Mouse (Mus musculus): ENCODE results near the gene Btk. TPM values are rescaled to one million over a fixed set of nuclear protein-coding genes. Genes with fewer than 3 reads are reported as not detected.
"Not testable (repeated sequence)": the region's sequence is repeated elsewhere in the genome, so short reads cannot be mapped to it uniquely, and the experiment has no call there.

Btk gene
- polyA plus RNA-seq, 1 experiment from 2014 or later = 1.4 TPM

GRCm38 (mm10) chrX:134577896-134578295, 5.5 kb downstream of the Btk start:
- H3K4me2 ChIP-seq = no peak overlapping the region
- 79% methylated on average over 4 of the region's 4 CpGs for WGBS
- no peaks in the 10 kb centered on the region for H3K36me3 ChIP-seq
- H3K27ac ChIP-seq (replicated peaks) = no peak overlapping the region
- H3K27me3 ChIP-seq (replicated peaks) = no peaks in the 10 kb centered on the region; the same call in 1 of the 2 replicates
- ATAC-seq (ENCODE audit: extremely low read depth, insufficient number of reproducible peaks, low FRiP score, low TSS enrichment) = no peak
- no peak overlapping the region for H3K4me3 ChIP-seq
- no peaks in the 10 kb centered on the region for H3K9me3 ChIP-seq
- no peak overlapping the region for H3K9ac ChIP-seq
- no peaks in the 10 kb centered on the region for H3K4me1 ChIP-seq

GRCm38 (mm10) chrX:134566536-134567222, 16.7 kb downstream of the Btk start:
- H3K9me3 ChIP-seq = no peaks in the 10 kb centered on the region
- H3K4me1 ChIP-seq = no peaks in the 10 kb centered on the region
- no peak for ATAC-seq (ENCODE audit: extremely low read depth, insufficient number of reproducible peaks, low FRiP score, low TSS enrichment)
- no peak overlapping the region for H3K4me3 ChIP-seq
- 68% methylated on average over 8 of the region's 8 CpGs for WGBS
- H3K27ac ChIP-seq (replicated peaks) = no peak overlapping the region
- no peak overlapping the region for H3K9ac ChIP-seq
- no peak overlapping the region for H3K4me2 ChIP-seq
- H3K27me3 ChIP-seq (replicated peaks) = no peaks in the 10 kb centered on the region
- no peaks in the 10 kb centered on the region for H3K36me3 ChIP-seq

- H3K27ac ChIP-seq (replicated peaks) = no peak overlapping the region
- H3K4me1 ChIP-seq = no peaks in the 10 kb centered on the region
- no peak overlapping the region for H3K4me2 ChIP-seq
- ATAC-seq (ENCODE audit: extremely low read depth, insufficient number of reproducible peaks, low FRiP score, low TSS enrichment) = no peak
- no peak overlapping the region for H3K9ac ChIP-seq
- no peaks in the 10 kb centered on the region for H3K9me3 ChIP-seq
- no peaks in the 10 kb centered on the region for H3K36me3 ChIP-seq
- H3K27me3 ChIP-seq (replicated peaks) = no peaks in the 10 kb centered on the region
- 58% methylated on average over 4 of the region's 4 CpGs for WGBS
- H3K4me3 ChIP-seq = no peak overlapping the region
These were observed 19.0 kb downstream of the Btk start for GRCm38 (mm10) chrX:134564326-134564725.

GRCm38 (mm10) chrX:134554425-134554824, 28.9 kb downstream of the Btk start:
- Histone ChIP-seq H3K4me2 (no peak overlapping the region), H3K9me3 (no peaks in the 10 kb centered on the region), H3K4me3 (no peak overlapping the region), H3K27me3 (replicated peaks) (no peaks in the 10 kb centered on the region), H3K27ac (replicated peaks) (no peak overlapping the region), H3K4me1 (no peaks in the 10 kb centered on the region), H3K36me3 (no peaks in the 10 kb centered on the region), H3K9ac (no peak overlapping the region)
- 62% methylated on average over 6 of the region's 6 CpGs for WGBS
- ATAC-seq (ENCODE audit: extremely low read depth, insufficient number of reproducible peaks, low FRiP score, low TSS enrichment) = no peak

- H3K4me1 ChIP-seq = no peaks in the 10 kb centered on the region
- no peaks in the 10 kb centered on the region for H3K9me3 ChIP-seq
- no peaks in the 10 kb centered on the region for H3K36me3 ChIP-seq
- 74% methylated on average over 4 of the region's 4 CpGs for WGBS
- H3K4me2 ChIP-seq = no peak overlapping the region
- H3K4me3 ChIP-seq = no peak overlapping the region
- H3K9ac ChIP-seq = no peak overlapping the region
- H3K27ac ChIP-seq (replicated peaks) = no peak overlapping the region
- no peaks in the 10 kb centered on the region for H3K27me3 ChIP-seq (replicated peaks)
- ATAC-seq (ENCODE audit: extremely low read depth, insufficient number of reproducible peaks, low FRiP score, low TSS enrichment) = no peak
These were observed 30.0 kb downstream of the Btk start for GRCm38 (mm10) chrX:134553326-134553725.

GRCm38 (mm10) chrX:134550903-134551302, 32.5 kb downstream of the Btk start:
- Histone ChIP-seq H3K4me1 (no peaks in the 10 kb centered on the region), H3K9ac (no peak overlapping the region), H3K4me3 (no peak overlapping the region), H3K4me2 (no peak overlapping the region), H3K27me3 (replicated peaks) (no peaks in the 10 kb centered on the region), H3K36me3 (no peaks in the 10 kb centered on the region), H3K9me3 (no peaks in the 10 kb centered on the region), H3K27ac (replicated peaks) (no peak overlapping the region)
- no peak for ATAC-seq (ENCODE audit: extremely low read depth, insufficient number of reproducible peaks, low FRiP score, low TSS enrichment)
- WGBS = 14% methylated on average over 5 of the region's 5 CpGs

- H3K4me3 ChIP-seq = no peak overlapping the region
- H3K4me2 ChIP-seq = no peak overlapping the region
- no peak overlapping the region for H3K9ac ChIP-seq
- ATAC-seq (ENCODE audit: extremely low read depth, insufficient number of reproducible peaks, low FRiP score, low TSS enrichment) = no peak
- H3K27me3 ChIP-seq (replicated peaks) = no peaks in the 10 kb centered on the region
- 75% methylated on average over 4 of the region's 4 CpGs for WGBS
- H3K4me1 ChIP-seq = no peaks in the 10 kb centered on the region
- no peak overlapping the region for H3K27ac ChIP-seq (replicated peaks)
- H3K9me3 ChIP-seq = no peaks in the 10 kb centered on the region
- H3K36me3 ChIP-seq = no peaks in the 10 kb centered on the region
These were observed 36.0 kb downstream of the Btk start for GRCm38 (mm10) chrX:134547330-134547729.

GRCm38 (mm10) chrX:134541955-134542308, 41.4 kb downstream of the Btk start:
- Histone ChIP-seq H3K4me1 (no peaks in the 10 kb centered on the region), H3K9ac (peak overlapping the region; percentile 86), H3K27me3 (replicated peaks) (no peaks in the 10 kb centered on the region), H3K36me3 (no peaks in the 10 kb centered on the region), H3K4me2 (peak overlapping the region; percentile 68), H3K9me3 (no peaks in the 10 kb centered on the region), H3K27ac (replicated peaks) (peak overlapping the region; percentile 89), H3K4me3 (peak overlapping the region; percentile 70)
- ATAC-seq (ENCODE audit: extremely low read depth, insufficient number of reproducible peaks, low FRiP score, low TSS enrichment) = no peak
- 10% methylated on average over 6 of the region's 6 CpGs for WGBS

GRCm38 (mm10) chrX:134541145-134541954, 42.0 kb downstream of the Btk start, which contains the start of gene Timm8a1:
Timm8a1 (minus strand) TSS chrX:134541865.
- peak; percentile 82 for ATAC-seq (ENCODE audit: extremely low read depth, insufficient number of reproducible peaks, low FRiP score, low TSS enrichment)
- no peaks in the 10 kb centered on the region for H3K4me1 ChIP-seq
- peaks cover 4% of the 10 kb centered on the region; the same call in 1 of the 2 replicates for H3K36me3 ChIP-seq
- H3K27ac ChIP-seq (replicated peaks) = peak within 1 kb of the TSS; percentile 89
- no peaks in the 10 kb centered on the region for H3K27me3 ChIP-seq (replicated peaks)
- H3K4me3 ChIP-seq = peak within 1 kb of the TSS; percentile 70
- H3K9me3 ChIP-seq = no peaks in the 10 kb centered on the region
- H3K4me2 ChIP-seq = peak within 1 kb of the TSS; percentile 68
- 10% methylated on average over 49 of the region's 61 CpGs for WGBS
- peak within 1 kb of the TSS; percentile 86 for H3K9ac ChIP-seq

GRCm38 (mm10) chrX:134540414-134541135, 42.8 kb downstream of the Btk start:
- H3K4me3 ChIP-seq = peak overlapping the region; percentile 70
- H3K36me3 ChIP-seq = peaks cover 12% of the 10 kb centered on the region
- H3K27me3 ChIP-seq (replicated peaks) = no peaks in the 10 kb centered on the region
- H3K9me3 ChIP-seq = no peaks in the 10 kb centered on the region
- no peak for ATAC-seq (ENCODE audit: extremely low read depth, insufficient number of reproducible peaks, low FRiP score, low TSS enrichment)
- no peaks in the 10 kb centered on the region for H3K4me1 ChIP-seq
- H3K27ac ChIP-seq (replicated peaks) = peak overlapping the region; percentile 67
- peak overlapping the region; percentile 68 for H3K4me2 ChIP-seq
- WGBS = 18% methylated on average over 12 of the region's 12 CpGs
- H3K9ac ChIP-seq = peak overlapping the region; percentile 86

- H3K9me3 ChIP-seq; ATAC-seq (ENCODE audit: extremely low read depth, insufficient number of reproducible peaks, low FRiP score, low TSS enrichment); H3K4me1 ChIP-seq; H3K9ac ChIP-seq; H3K27me3 ChIP-seq (replicated peaks); H3K27ac ChIP-seq (replicated peaks): not testable (repeated sequence)
- 81% methylated on average over 10 of the region's 10 CpGs for WGBS
- peak overlapping the region; percentile 68 for H3K4me2 ChIP-seq
- H3K4me3 ChIP-seq = peak overlapping the region; percentile 70
- H3K36me3 ChIP-seq = peaks cover 17% of the 10 kb centered on the region
These were observed 43.6 kb downstream of the Btk start for GRCm38 (mm10) chrX:134539795-134540194.

Data from heart, embryonic 13.5 days (tissue).